Mouse (Mus musculus): ENCODE results near the gene Rfng.
"Not testable (repeated sequence)": the region's sequence is repeated elsewhere in the genome, so short reads cannot be mapped to it uniquely, and the experiment has no call there.

GRCm38 (mm10) chr11:120767023-120767422, 17.0 kb downstream of the Rfng start:
- not testable (repeated sequence) for TF ChIP-seq POLR2A (IDR thresholded peaks at IDR 0.05; ENCODE audit: borderline replicate concordance, extremely low read depth, low read depth, low read length); CTCF (IDR thresholded peaks at IDR 0.05; ENCODE audit: insufficient read depth, low read length)

Measured in lung, adult 2 months (tissue).